Mouse (Mus musculus): ENCODE results near the gene Srrt. TPM values are rescaled to one million over a fixed set of nuclear protein-coding genes. Genes with fewer than 3 reads are reported as not detected.
A peak's percentile ranks its signal among the peaks of the same experiment; 100 is the strongest.

The Srrt gene
- polyA plus RNA-seq, 1 experiment from 2014 or later, result 97.2 TPM

DNA sequence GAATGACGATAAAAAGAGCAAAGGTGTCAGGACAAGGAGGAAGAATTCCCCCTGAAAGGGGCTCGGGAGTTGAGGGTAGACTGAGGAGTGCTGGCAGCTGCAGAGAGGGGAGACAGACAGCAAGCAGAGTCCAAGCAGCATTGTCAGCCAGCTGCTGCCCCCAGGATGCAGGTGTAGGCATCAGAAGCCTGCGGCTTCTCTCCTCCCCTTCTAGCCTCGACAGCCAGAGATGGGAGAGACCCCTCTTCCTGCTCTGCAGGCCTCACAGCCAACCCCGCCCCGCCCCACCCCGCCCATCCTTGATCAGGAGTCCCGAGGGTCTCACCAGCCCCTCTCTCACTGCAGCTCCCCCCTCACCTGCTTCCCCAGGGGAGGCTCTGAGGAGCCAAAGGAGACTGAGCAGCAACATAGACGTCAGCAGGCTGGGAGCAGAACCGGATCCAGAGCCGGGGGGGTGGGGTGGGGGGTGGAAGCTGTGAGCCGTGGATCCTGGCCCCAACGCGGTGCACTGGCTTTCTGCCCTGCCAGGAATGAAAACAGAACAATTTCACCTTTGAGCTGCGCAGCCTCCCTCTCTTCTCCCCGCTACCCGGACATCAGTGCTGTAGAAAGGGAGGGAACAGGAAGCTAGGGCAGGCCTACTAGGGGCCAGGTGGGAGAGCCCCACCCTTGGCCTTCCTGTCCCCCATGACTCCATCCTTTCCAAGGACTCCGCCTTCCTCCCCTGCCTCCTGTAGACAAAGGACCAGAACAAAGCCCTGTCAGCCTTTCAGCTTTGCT lies 39.2 kb downstream of the Srrt start:
- Histone ChIP-seq H3K4me1 (ENCODE audit: control insufficient read depth, insufficient read depth, low read length) (no peaks in the 10 kb centered on the region), H3K9ac (ENCODE audit: low read depth, low read length) (0 out of 2 replicates have a peak overlapping the region, but pooled peaks have one; percentile 20), H3K9me3 (replicated peaks; ENCODE audit: control insufficient read depth, low read length, poor library complexity, severe bottlenecking) (peaks cover 3% of the 10 kb centered on the region), H3K4me3 (ENCODE audit: low read depth, low read length) (no peak overlapping the region), H3K27me3 (ENCODE audit: control insufficient read depth, insufficient read depth, low read depth, low read length) (no peaks in the 10 kb centered on the region), H3K27ac (ENCODE audit: low read length) (no peak overlapping the region), H3K4me2 (ENCODE audit: low read length) (peak overlapping the region; percentile 12; the same call in 1 of the 2 replicates), H3K36me3 (ENCODE audit: control insufficient read depth, insufficient read depth, low read length) (no peaks in the 10 kb centered on the region)
- WGBS, result 33% methylated on average over 13 of the region's 18 CpGs
- no peak for ATAC-seq

DNA sequence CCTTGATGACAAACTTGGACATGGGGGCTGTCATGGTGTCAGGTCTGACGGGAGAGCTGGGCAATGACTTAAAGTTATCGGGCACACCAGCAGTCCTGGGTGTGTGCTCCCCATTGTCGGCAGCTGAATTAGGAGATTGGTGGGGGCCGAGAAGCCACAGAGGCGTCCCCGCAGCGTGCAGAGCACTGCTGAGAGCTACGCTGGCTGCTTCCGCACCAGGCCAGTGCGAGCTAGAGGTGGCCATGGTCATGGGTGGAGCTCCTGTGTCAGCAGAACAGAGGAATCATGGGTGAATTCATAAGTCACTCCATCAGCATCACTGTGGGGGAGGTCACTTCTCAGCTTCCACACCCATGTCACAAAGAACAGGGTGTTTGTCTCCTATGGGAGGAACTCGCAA lies 42.7 kb downstream of the Srrt start:
- no peak for ATAC-seq
- Histone ChIP-seq H3K36me3 (ENCODE audit: control insufficient read depth, insufficient read depth, low read length) (no peaks in the 10 kb centered on the region), H3K4me2 (ENCODE audit: low read length) (no peak overlapping the region), H3K4me3 (ENCODE audit: low read depth, low read length) (no peak overlapping the region), H3K27ac (ENCODE audit: low read length) (no peak overlapping the region), H3K9ac (ENCODE audit: low read depth, low read length) (no peak overlapping the region), H3K27me3 (ENCODE audit: control insufficient read depth, insufficient read depth, low read depth, low read length) (no peaks in the 10 kb centered on the region), H3K4me1 (ENCODE audit: control insufficient read depth, insufficient read depth, low read length) (no peaks in the 10 kb centered on the region), H3K9me3 (replicated peaks; ENCODE audit: control insufficient read depth, low read length, poor library complexity, severe bottlenecking) (no peaks in the 10 kb centered on the region)
- 89% methylated on average over 11 of the region's 11 CpGs for WGBS

DNA sequence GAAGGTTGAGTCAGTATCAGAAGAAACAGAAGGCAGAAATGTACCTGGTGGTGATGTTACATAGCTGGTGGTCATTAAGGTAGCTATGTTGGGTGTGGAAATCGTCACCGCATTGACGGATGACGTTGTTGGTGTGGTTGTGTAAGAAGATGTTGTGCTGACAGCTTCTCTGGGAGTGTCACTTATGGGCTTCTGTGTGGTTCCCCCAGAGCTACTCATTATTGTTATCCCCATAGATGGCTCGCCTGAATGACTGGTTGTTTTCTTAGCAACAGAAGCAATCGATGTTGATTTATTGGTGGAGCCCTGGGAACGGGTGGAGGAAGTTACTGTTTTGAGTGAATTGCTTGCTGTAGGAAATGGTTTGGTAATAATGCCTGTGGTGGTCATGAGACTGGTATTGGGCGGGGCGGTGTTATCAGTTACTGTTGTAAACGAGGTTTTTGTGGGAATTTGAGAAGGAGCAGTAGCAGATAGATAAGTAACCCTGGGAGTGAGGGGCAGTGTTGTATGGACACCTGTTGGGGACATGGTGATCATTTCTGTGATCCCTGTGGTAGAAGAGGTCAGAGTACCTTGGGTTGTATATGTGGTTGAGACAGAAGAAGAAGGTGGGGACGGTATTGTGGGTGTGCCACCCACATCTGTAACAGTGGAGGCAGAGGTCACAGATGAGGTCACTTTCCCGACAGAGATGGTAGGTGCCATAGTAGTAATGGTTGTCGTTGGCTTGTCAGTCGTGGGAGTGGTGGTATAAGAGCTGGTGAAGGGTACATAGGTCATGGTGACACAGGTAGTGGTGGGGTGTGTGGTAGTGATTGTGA lies 43.4 kb downstream of the Srrt start:
- ATAC-seq, result no peak
- Histone ChIP-seq H3K9ac (ENCODE audit: low read depth, low read length) (no peak overlapping the region), H3K4me1 (ENCODE audit: control insufficient read depth, insufficient read depth, low read length) (no peaks in the 10 kb centered on the region), H3K4me3 (ENCODE audit: low read depth, low read length) (no peak overlapping the region), H3K36me3 (ENCODE audit: control insufficient read depth, insufficient read depth, low read length) (no peaks in the 10 kb centered on the region), H3K27me3 (ENCODE audit: control insufficient read depth, insufficient read depth, low read depth, low read length) (no peaks in the 10 kb centered on the region), H3K27ac (ENCODE audit: low read length) (no peak overlapping the region), H3K9me3 (replicated peaks; ENCODE audit: control insufficient read depth, low read length, poor library complexity, severe bottlenecking) (no peaks in the 10 kb centered on the region), H3K4me2 (ENCODE audit: low read length) (no peak overlapping the region)
- 92% methylated on average over 14 of the region's 14 CpGs for WGBS

Small RNAs within 50 kb of the gene (microRNA-seq; reads per million reads assigned to microRNA genes)
- 0.69 reads per million for gene Mir7036
- not detected for gene Mir8116

Other genes starting within 250 kb of the Srrt start
- 0.25 and 0.41 TPM in 2 replicates for gene Serpine1, start 235.4 kb downstream of the Srrt start, polyA plus RNA-seq (2015; fragmentation: Nextera tagmentation; extraction: Ambion mirVana)
- gene Trim56, start 191.5 kb downstream of the Srrt start, polyA plus RNA-seq (2015; fragmentation: Nextera tagmentation; extraction: Ambion mirVana), result 1.8 and 2.5 TPM in 2 replicates
- gene Muc3, start 158.4 kb downstream of the Srrt start, polyA plus RNA-seq (2015; fragmentation: Nextera tagmentation; extraction: Ambion mirVana), result not detected in 2 replicates
- 0.44 and 0.50 TPM in 2 replicates for gene Muc3a, start 95.3 kb downstream of the Srrt start, polyA plus RNA-seq (2015; fragmentation: Nextera tagmentation; extraction: Ambion mirVana)
- gene Ache, start 20.2 kb downstream of the Srrt start, polyA plus RNA-seq (2015; fragmentation: Nextera tagmentation; extraction: Ambion mirVana), result 46.5 and 65.9 TPM in 2 replicates
- 18.4 and 20.9 TPM in 2 replicates for gene Ufsp1, start 13.0 kb downstream of the Srrt start, polyA plus RNA-seq (2015; fragmentation: Nextera tagmentation; extraction: Ambion mirVana)
- gene Trip6, start 6.7 kb upstream of the Srrt start, polyA plus RNA-seq (2015; fragmentation: Nextera tagmentation; extraction: Ambion mirVana), result 13.1 TPM in 2 replicates
- 26.8 and 27.3 TPM in 2 replicates for gene Slc12a9, start 25.9 kb upstream of the Srrt start, polyA plus RNA-seq (2015; fragmentation: Nextera tagmentation; extraction: Ambion mirVana)
- 4.8 and 6.0 TPM in 2 replicates for gene Ephb4, start 42.4 kb upstream of the Srrt start, polyA plus RNA-seq (2015; fragmentation: Nextera tagmentation; extraction: Ambion mirVana)
- gene Zan, start 169.4 kb upstream of the Srrt start, polyA plus RNA-seq (2015; fragmentation: Nextera tagmentation; extraction: Ambion mirVana), result 0.12 and 0.18 TPM in 2 replicates
- gene Pop7, start 194.8 kb upstream of the Srrt start, polyA plus RNA-seq (2015; fragmentation: Nextera tagmentation; extraction: Ambion mirVana), result 76.3 and 80.5 TPM in 2 replicates
- 19.3 and 19.4 TPM in 2 replicates for gene Gigyf1, start 210.9 kb upstream of the Srrt start, polyA plus RNA-seq (2015; fragmentation: Nextera tagmentation; extraction: Ambion mirVana)
- gene Epo, start 225.6 kb upstream of the Srrt start, polyA plus RNA-seq (2015; fragmentation: Nextera tagmentation; extraction: Ambion mirVana), result not detected in 2 replicates
- 496 and 512 TPM in 2 replicates for gene Gnb2, start 225.8 kb upstream of the Srrt start, polyA plus RNA-seq (2015; fragmentation: Nextera tagmentation; extraction: Ambion mirVana)
- gene Actl6b, start 245.8 kb upstream of the Srrt start, polyA plus RNA-seq (2015; fragmentation: Nextera tagmentation; extraction: Ambion mirVana), result 307 and 326 TPM in 2 replicates